Mouse (Mus musculus): ENCODE results near the gene Shb.

Shb gene

GRCm38 (mm10) chr4:45455001-45455400 is 77.3 kb downstream of the Shb start:
- DNase-seq (ENCODE audit: low spot score in 2 of 2), result no peak

GRCm38 (mm10) chr4:45453271-45453851 is 78.9 kb downstream of the Shb start:
- no peak for DNase-seq (ENCODE audit: low spot score in 2 of 2)

DNA sequence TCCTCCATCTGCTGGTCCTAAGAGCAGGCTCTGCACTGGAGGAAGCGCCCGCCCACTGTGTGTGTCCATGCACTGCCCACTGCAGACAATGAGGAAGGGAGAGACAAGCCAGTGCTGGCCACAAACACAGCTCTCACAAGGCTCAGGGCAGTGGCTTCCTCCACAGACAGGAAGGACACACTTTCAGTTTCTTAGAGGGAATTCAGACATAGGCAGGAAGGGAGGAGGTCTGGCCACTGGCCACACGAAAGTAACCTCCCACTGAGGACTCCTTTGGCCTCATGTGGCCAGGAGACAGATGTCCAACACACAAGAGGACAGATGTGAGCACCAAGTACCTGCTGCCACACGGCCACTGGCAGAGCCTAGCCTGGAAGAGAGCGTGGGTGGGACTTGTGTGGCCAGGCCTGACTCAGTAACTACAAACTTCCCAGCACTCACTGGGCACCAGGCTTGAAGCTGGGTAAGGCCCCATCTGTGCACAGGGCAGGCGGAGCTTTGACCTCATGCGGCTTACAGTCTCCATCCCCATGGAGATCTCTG is 79.6 kb downstream of the Shb start:
- no peak for DNase-seq (ENCODE audit: low spot score in 2 of 2)

GRCm38 (mm10) chr4:45449012-45449411 is 83.3 kb downstream of the Shb start:
- no peak for DNase-seq (ENCODE audit: low spot score in 2 of 2)

DNA sequence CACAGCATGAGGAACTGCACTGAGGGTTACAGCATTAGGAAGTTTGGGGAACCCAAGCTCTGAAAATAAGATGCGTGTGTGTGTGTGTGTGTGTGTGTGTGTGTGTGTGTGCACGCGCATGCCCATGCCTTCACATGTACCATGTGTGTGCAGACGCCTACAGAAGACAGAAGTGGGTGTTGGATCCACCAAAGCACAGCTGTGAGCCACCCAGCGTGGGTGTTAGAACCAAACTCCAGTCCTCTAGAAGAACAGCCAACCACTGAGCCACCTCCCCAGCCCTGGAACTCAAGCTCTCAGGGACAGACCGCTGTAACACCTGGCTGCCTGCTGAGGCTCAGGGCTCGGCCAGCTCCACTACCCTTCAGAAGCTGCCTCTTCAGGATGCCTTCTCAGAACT is 83.8 kb downstream of the Shb start:
- no peak for DNase-seq (ENCODE audit: low spot score in 2 of 2)

DNA sequence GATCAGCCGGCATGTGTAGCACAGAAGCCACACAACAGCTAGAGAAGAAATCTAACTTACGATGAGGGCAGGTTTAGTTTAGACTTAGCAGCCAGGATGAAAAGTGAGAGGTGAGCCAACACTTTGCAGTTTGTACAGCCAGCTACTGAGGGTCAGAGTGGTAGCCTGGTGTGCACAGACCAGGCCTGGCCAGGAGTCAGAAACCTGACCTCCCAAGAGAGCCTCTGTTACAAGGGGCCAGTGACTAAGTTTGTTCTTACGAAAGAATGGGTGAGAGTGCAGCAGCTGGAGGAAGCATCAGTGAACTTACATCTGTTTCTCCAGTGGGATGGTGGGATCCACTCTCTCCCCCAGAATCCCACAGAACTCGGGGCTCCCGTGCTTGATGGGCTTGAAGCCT is 85.1 kb downstream of the Shb start:
- DNase-seq (ENCODE audit: low spot score in 2 of 2), result no peak

DNA sequence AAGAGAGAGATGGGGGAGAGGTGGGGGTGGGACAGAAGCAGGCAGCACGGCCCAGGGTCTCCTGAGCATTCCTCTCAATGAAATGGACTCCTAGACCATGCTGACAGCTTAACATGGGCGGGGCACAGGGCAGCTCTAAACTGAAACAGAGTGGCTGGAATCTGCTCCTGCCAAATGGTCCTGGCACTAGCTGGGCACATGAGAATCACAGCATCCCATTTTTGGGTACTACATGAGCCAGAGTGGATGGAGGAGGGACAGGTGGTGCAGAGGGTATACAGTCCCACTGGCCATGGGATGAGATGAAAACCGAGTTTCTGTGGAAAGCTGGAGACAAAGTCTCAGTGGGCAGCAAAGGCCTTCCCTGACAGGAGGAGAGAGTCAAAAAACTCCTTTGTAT is 87.0 kb downstream of the Shb start:
- DNase-seq (ENCODE audit: low spot score in 2 of 2), result no peak

- no peak for DNase-seq (ENCODE audit: low spot score in 2 of 2)
Measured at GRCm38 (mm10) chr4:45444813-45445212, 87.5 kb downstream of the Shb start.

GRCm38 (mm10) chr4:45443652-45444051 is 88.6 kb downstream of the Shb start:
- DNase-seq (ENCODE audit: low spot score in 2 of 2), result no peak

DNA sequence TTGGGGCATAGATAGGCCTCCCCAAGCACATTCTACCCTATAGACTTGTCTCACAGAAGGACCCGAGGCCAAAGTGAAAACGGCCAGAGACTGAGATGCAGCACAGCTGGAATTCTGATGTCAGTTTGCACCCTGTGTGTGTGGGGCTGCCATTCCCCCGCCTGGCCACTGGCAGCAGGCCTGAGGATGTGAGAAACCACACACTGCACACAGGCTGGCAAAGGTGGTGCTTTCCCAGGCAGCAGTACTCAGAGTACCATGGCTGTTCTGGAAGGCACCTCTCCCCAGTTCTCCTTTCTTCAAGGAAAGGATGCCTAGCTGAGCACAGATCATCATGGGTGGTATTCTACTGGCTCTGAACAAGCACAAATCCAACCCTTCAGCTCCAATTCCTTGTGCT is 90.0 kb downstream of the Shb start:
- DNase-seq (ENCODE audit: low spot score in 2 of 2), result no peak

DNA sequence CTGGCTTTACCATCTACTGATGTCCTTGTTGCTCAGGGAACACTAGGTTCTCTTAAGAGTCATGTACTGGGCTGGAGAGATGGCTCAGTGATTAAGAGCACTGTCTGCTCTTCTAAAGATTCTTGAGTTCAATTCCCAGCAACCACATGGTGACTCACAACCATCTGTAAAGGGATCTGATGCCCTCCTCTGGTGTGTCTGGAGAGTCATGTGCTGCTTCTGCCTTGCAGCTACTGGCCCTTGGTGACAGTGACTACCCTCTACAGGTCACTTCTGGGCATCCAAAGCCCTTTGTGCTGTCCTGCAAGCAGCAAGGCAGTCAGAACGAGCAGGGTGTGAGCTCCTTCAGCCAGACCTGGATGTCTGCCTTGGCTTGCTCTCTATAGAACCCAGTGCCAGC is 90.5 kb downstream of the Shb start:
- no peak for DNase-seq (ENCODE audit: low spot score in 2 of 2)

- no peak for DNase-seq (ENCODE audit: low spot score in 2 of 2)
Measured at GRCm38 (mm10) chr4:45439281-45439680, 93.0 kb downstream of the Shb start.

DNA sequence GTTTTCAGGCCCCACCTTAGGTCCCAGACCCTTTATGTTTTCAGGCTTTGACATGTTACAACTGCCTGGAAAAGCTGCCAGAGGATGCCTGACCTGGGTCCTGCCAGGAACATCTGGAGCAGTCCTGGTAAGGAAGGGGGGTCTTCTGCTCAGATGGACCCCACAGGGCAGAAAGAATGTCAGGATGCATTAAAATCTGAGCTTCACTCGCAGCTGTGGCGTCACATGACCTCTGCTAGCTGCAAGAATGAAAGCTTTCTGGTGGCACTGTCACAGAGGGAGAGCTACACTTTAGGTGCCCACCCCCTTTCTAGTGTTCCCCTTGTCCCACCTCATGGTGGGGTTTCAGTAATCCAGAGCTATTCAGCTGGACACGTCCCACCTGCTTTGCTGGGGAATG is 95.3 kb downstream of the Shb start:
- no peak for DNase-seq (ENCODE audit: low spot score in 2 of 2)

- no peak for DNase-seq (ENCODE audit: low spot score in 2 of 2)
Measured at GRCm38 (mm10) chr4:45436383-45436913, 95.8 kb downstream of the Shb start.

DNA sequence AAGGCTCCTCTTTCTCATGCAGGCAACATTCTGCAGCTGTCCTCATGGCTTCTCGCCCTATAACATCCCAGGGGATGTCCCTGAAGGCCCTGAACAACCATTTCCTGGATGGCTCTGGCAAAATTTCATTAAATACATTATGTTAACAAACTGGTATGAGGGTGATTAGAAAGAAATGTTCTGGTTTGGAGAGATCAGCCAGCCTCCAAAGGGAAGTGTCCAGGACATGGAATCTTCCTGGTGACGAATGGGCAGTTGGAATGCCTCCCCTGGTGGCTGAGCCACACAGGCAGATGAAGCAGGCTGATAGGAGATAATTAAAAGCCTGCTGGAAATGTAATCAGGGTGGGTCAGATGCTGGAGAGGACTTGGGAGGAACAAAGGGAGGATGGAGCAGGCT is 96.4 kb downstream of the Shb start:
- no peak for DNase-seq (ENCODE audit: low spot score in 2 of 2)

DNA sequence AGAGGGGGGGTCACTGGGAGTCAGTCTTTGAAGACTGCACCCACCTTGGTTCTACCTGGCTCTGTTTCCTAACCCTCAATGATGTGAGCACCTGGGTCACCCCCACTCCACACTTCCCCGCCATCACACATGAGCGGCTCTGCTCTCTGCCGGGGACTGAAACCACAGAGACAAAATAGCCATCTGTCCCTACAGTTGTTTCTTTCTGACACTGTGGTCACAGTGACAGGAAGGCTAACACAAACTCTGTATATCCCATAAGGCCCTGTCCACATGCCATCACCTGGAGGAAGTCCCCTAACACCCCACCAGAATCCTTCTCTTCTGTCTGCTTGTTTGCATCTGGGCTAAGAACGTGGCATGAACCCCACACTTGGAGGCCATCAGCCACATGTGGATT is 97.6 kb downstream of the Shb start:
- no peak for DNase-seq (ENCODE audit: low spot score in 2 of 2)

- DNase-seq (ENCODE audit: low spot score in 2 of 2), result no peak
Measured at GRCm38 (mm10) chr4:45434071-45434470, 98.2 kb downstream of the Shb start.

GRCm38 (mm10) chr4:45431806-45432205 is 100.5 kb downstream of the Shb start:
- no peak for DNase-seq (ENCODE audit: low spot score in 2 of 2)

GRCm38 (mm10) chr4:45431316-45431715 is 101.0 kb downstream of the Shb start:
- no peak for DNase-seq (ENCODE audit: low spot score in 2 of 2)

DNA sequence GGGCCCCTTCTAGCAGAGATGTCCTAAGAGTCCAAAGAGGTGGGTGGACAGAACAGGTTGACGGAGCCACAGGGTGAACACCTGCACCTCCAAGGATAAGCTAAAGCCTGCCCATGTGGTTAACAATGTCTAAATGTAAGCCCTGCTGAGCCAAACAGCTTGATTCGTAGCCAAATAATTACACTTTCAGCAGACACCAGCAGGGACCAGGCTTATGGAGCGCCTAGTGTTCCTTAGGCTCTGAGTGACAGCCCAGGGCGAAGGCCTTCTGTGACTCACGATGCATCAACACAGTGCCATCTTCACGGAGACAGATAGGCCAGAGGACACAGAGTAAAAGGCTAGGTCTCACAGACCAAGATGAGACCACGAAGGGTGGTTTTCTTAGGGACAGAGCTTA is 102.8 kb downstream of the Shb start:
- no peak for DNase-seq (ENCODE audit: low spot score in 2 of 2)

GRCm38 (mm10) chr4:45426724-45427457 is 105.4 kb downstream of the Shb start:
- no peak for DNase-seq (ENCODE audit: low spot score in 2 of 2)

DNA sequence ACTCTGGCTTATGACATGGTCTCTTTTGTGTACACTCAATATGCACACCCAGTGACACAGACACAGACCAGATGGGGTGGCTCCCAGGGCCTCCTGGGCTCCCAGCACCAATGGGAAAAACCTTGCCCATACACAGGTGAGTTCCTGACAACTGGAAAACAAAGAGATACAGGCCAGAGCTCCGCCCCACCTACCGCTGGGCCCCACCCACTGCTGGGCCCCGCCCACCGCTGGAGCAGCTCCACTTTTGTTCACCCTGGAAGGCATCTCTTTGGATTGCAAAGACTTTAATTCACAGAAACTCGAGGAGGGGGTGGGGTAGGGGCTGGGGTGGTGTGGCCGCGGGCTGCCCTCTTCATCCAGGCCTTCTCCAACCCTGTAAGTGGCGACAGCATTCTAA is 108.9 kb downstream of the Shb start:
- no peak for DNase-seq (ENCODE audit: low spot score in 2 of 2)

- no peak for DNase-seq (ENCODE audit: low spot score in 2 of 2)
Measured at GRCm38 (mm10) chr4:45422640-45423039, 109.6 kb downstream of the Shb start.

Data from frontal cortex, postnatal 25 days (tissue).